Mouse (Mus musculus) lung, postnatal 0 days (tissue): ENCODE results near the gene Crim1.

ENCODE experiments used
- CTCF ChIP-seq: IDR thresholded peaks from 2 replicates; pipeline ENCODE4 v1.5.1; 2016; ENCODE audit warnings: antibody characterized with exemption, mild to moderate bottlenecking
- EP300 ChIP-seq: IDR thresholded peaks from 2 replicates; pipeline ENCODE4 v1.6.1; 2016; ENCODE audit warnings: antibody characterized with exemption, mild to moderate bottlenecking, control low read depth

GRCm38 (mm10) chr17:78198820-78199219, 1.2 kb upstream of the Crim1 start:
- TF ChIP-seq CTCF (no peak), EP300 (no peak)
